Mouse (Mus musculus) liver, adult 2 months (tissue): ENCODE data around the gene Imp3. TPM values are rescaled to one million over a fixed set of nuclear protein-coding genes. Genes with fewer than 3 reads are reported as not detected.

Source experiments
- DNase-seq: peaks from one replicate; pipeline ENCODE4 v3.0.0-alpha.2; 2011; ENCODE audit warnings: low read depth, low spot score; ENCODE audit errors: extremely low read depth
- H3K27ac ChIP-seq: fragments of 200-500 bp; replicated peaks from 2 replicates; pipeline ENCODE4 v1.5.1; 2012; ENCODE audit warnings: low read depth, mild to moderate bottlenecking, control low read depth, inconsistent platforms, low read length; ENCODE audit not compliant: insufficient read depth
- H3K27me3 ChIP-seq: fragments of 200-500 bp; 2 replicates; pipeline ENCODE4 v1.6.1; 2012; ENCODE audit warnings: mild to moderate bottlenecking, moderate library complexity, low read length, inconsistent platforms; ENCODE audit not compliant: control insufficient read depth, insufficient read depth
- H3K36me3 ChIP-seq: fragments of 200-500 bp; 2 replicates; pipeline ENCODE4 v1.6.1; 2012; ENCODE audit warnings: low read length, inconsistent platforms; ENCODE audit not compliant: control insufficient read depth, insufficient read depth
- H3K4me1 ChIP-seq: fragments of 200-500 bp; 2 replicates; pipeline ENCODE4 v1.6.1; 2011; ENCODE audit warnings: low read length; ENCODE audit not compliant: control insufficient read depth, insufficient read depth
- H3K4me3 ChIP-seq: fragments of 200-500 bp; 2 replicates; pipeline ENCODE4 v1.5.1; 2011; ENCODE audit warnings: low read depth, mild to moderate bottlenecking, control low read depth, low read length, moderate library complexity; ENCODE audit not compliant: insufficient read depth
- H3K79me2 ChIP-seq: fragments of 200-500 bp; 2 replicates; pipeline ENCODE4 v1.6.1; 2012; ENCODE audit warnings: inconsistent platforms, mild to moderate bottlenecking, low read length, moderate library complexity; ENCODE audit not compliant: control insufficient read depth, insufficient read depth
- H3K9ac ChIP-seq: fragments of 200-500 bp; 2 replicates; pipeline ENCODE4 v1.6.1; 2012; ENCODE audit warnings: low read depth, mild to moderate bottlenecking, control low read depth, inconsistent platforms, low read length
- CTCF ChIP-seq: fragments of 200-500 bp; IDR thresholded peaks from 2 replicates; pipeline ENCODE4 v1.5.1; 2011; ENCODE audit warnings: low read depth, low read length, control low read depth
- POLR2A ChIP-seq: fragments of 200-500 bp; IDR thresholded peaks from 2 replicates; pipeline ENCODE4 v1.6.1; 2011; ENCODE audit warnings: low read length, control low read depth; ENCODE audit not compliant: insufficient read depth; ENCODE audit errors: extremely low read depth
- WGBS: fragments of 180-500 bp; shearing (Covaris S2); methylation state at CpG from one replicate; pipeline ENCODE4 v1.1.7; 2018; 5-methylcytosine and 5-hydroxymethylcytosine counted together
- polyA plus RNA-seq: library from polyadenylated mRNA; depleted of rRNA; stranded (reverse); fragments of >200 nt; gene quantifications from 2 replicates; pipeline ENCODE4 v1.2.3, GENCODE M21; 2012
- total RNA-seq: library from RNA; depleted of rRNA; stranded (reverse); fragments of >200 nt; gene quantifications from 2 replicates; pipeline ENCODE4 v1.2.3, GENCODE M21; 2014

The Imp3 gene
- total and polyA plus RNA-seq, 2 experiments, result 35.8 to 145 TPM

- 74% methylated on average over 9 of the region's 9 CpGs for WGBS
- H3K4me3 ChIP-seq, result no peak overlapping the region
- no peaks in the 10 kb centered on the region; the same call in 1 of the 2 replicates for H3K4me1 ChIP-seq
- no peak overlapping the region for H3K27ac ChIP-seq
- DNase-seq, result no peak
- TF ChIP-seq CTCF, result no peak
- no peak for TF ChIP-seq POLR2A
- peaks cover 11% of the 10 kb centered on the region for H3K36me3 ChIP-seq
- H3K27me3 ChIP-seq, result no peaks in the 10 kb centered on the region
- H3K9ac ChIP-seq, result no peak overlapping the region
- no peaks in the 10 kb centered on the region for H3K79me2 ChIP-seq
These were observed 23.3 kb upstream of the Imp3 start for GRCm38 (mm10) chr9:56913991-56914390.

DNA sequence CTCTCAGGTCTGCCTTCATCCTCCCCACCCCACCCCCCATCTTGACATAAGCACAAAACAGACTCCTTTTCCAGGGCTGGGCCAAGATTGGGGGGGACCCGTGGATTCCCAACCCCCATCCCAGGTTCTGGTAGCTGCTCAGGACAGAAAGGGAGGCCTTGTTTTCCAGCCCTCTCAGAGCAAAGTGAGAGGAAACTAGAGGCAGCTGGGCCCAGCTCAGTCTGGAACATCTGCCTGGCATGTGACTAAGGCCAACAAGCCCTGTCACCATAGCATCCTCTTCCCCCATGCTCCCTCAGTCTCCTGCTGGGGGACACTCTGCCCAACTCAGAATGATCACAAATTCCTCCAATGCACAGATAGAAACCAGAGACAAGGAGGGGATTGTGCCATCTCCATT, 22.2 kb upstream of the Imp3 start:
- 88% methylated on average over 1 of the region's 1 CpGs for WGBS
- H3K36me3 ChIP-seq, result peaks cover 11% of the 10 kb centered on the region
- H3K4me3 ChIP-seq, result no peak overlapping the region
- no peaks in the 10 kb centered on the region for H3K79me2 ChIP-seq
- no peak overlapping the region for H3K27ac ChIP-seq
- no peak for DNase-seq
- no peak for TF ChIP-seq CTCF
- no peak overlapping the region for H3K9ac ChIP-seq
- no peaks in the 10 kb centered on the region; the same call in 1 of the 2 replicates for H3K4me1 ChIP-seq
- H3K27me3 ChIP-seq, result no peaks in the 10 kb centered on the region

DNA sequence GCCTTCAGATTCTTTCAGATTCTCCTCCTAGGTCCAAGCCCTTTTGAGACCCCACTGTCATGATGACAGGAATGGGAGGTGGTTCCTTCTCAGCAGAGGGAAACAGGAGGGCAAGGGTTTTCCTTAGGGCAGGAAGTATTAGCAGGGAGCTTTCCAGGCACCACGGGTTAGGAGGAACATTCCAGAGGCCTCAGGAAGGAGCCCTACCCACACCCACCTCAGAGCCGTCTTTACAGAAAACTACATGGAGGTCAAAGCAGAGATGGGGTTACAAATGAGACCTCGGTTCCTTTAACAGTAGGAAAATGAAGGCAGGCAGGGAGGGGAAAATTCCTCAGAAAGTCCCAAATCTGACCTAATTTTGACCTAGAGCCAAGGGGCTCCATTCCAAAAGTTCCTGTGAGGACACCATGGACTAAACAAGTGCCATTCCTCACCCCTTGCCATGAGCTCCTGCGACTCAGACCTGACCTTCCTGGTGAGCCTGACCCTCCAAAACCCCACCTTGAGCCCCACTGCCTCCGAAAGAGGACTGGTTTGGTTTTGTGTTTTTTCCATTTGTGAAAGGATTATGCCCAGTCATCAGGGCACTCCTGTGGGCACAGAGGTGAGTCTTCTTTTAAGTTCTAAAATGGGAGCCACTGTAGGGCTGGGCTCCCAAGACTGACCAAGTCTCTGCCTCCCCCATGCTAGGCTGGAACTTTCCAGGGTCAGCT, 21.4 kb upstream of the Imp3 start:
- peak; percentile 24 for DNase-seq
- Histone ChIP-seq H3K4me1 (no peaks in the 10 kb centered on the region; the same call in 1 of the 2 replicates), H3K4me3 (no peak overlapping the region), H3K9ac (no peak overlapping the region), H3K27me3 (no peaks in the 10 kb centered on the region), H3K27ac (no peak overlapping the region), H3K36me3 (peaks cover 11% of the 10 kb centered on the region), H3K79me2 (no peaks in the 10 kb centered on the region)
- WGBS, result 60% methylated on average over 5 of the region's 5 CpGs
- TF ChIP-seq CTCF, result no peak
- no peak for TF ChIP-seq POLR2A

DNA sequence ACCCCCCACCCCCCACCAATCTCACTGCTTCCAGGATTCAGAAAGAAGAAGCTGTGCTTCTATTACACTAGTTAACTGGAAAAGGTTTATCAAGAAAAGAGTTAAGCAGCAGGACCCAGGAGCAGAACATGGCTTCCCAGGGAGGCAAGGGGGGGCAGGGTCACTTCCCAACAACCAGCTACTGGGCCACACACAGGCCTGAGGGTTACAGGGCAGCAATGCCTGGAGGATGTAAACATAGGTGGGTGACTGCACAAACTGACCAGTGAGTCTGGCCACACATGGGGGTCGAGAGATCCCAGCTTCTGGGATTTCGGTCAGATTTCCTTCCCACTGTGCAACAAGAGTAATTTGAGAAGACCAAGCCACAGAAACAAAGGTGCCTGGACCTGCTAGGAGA, 20.1 kb upstream of the Imp3 start:
- Histone ChIP-seq H3K4me1 (no peaks in the 10 kb centered on the region; the same call in 1 of the 2 replicates), H3K4me3 (no peak overlapping the region), H3K27me3 (no peaks in the 10 kb centered on the region), H3K27ac (no peak overlapping the region), H3K36me3 (peaks cover 11% of the 10 kb centered on the region), H3K9ac (no peak overlapping the region), H3K79me2 (no peaks in the 10 kb centered on the region)
- TF ChIP-seq POLR2A, result no peak
- no peak for TF ChIP-seq CTCF
- WGBS, result 98% methylated on average over 2 of the region's 2 CpGs
- no peak for DNase-seq

- no peak overlapping the region for H3K27ac ChIP-seq
- 95% methylated on average over 13 of the region's 13 CpGs for WGBS
- peaks cover 4% of the 10 kb centered on the region for H3K4me1 ChIP-seq
- TF ChIP-seq POLR2A (no peak), CTCF (no peak)
- H3K79me2 ChIP-seq, result peaks cover 4% of the 10 kb centered on the region; the same call in 1 of the 2 replicates
- no peak overlapping the region for H3K4me3 ChIP-seq
- no peak overlapping the region for H3K9ac ChIP-seq
- DNase-seq, result no peak
- peaks cover 11% of the 10 kb centered on the region for H3K36me3 ChIP-seq
- no peaks in the 10 kb centered on the region for H3K27me3 ChIP-seq
These were observed 18.8 kb upstream of the Imp3 start for GRCm38 (mm10) chr9:56918466-56918865.

DNA sequence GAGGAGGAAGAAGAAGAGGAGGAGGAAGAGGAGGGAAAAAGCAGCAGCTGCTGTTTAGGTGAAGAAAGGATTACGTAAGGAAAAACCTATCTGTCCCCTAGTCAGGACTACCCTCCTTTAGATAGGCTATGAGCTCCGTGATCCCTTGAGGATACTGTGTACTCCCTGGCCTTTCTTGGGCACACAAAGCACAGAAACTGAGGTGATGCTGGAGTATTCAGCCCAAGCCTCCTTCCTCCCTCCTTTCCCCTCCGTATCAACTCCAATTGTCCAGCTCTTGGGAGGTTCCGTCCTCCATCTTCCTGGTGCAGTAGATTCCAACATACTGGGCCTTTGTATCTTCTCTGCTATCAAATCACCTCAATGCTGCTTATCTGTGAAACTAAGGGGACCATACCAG, 14.5 kb upstream of the Imp3 start:
- WGBS, result 81% methylated on average over 4 of the region's 4 CpGs
- no peak for TF ChIP-seq CTCF
- TF ChIP-seq POLR2A, result no peak
- Histone ChIP-seq H3K9ac (no peak overlapping the region), H3K36me3 (peaks cover 8% of the 10 kb centered on the region), H3K4me3 (no peak overlapping the region), H3K27ac (no peak overlapping the region), H3K79me2 (peaks cover 19% of the 10 kb centered on the region; the same call in 1 of the 2 replicates), H3K4me1 (peaks cover 26% of the 10 kb centered on the region), H3K27me3 (no peaks in the 10 kb centered on the region)
- no peak for DNase-seq
